Mouse (Mus musculus): Measurements from ENCODE around the gene Npl. TPM values are rescaled to one million over a fixed set of nuclear protein-coding genes. Genes with fewer than 3 reads are reported as not detected.
"Not testable (repeated sequence)": the region's sequence is repeated elsewhere in the genome, so short reads cannot be mapped to it uniquely, and the experiment has no call there.

Npl gene
- polyA plus RNA-seq, 1 experiment from 2014 or later, result 13.3 TPM

GRCm38 (mm10) chr1:153556202-153556601 is 6.4 kb upstream of the Npl start:
- 89% methylated on average over 4 of the region's 4 CpGs for WGBS
- H3K27me3 ChIP-seq (ENCODE audit: control insufficient read depth, insufficient read depth, low read depth, low read length), result no peaks in the 10 kb centered on the region
- ATAC-seq, result no peak
- no peaks in the 10 kb centered on the region for H3K4me1 ChIP-seq (ENCODE audit: control insufficient read depth, insufficient read depth, low read length)
- H3K36me3 ChIP-seq (ENCODE audit: control insufficient read depth, insufficient read depth, low read length), result no peaks in the 10 kb centered on the region
- no peak overlapping the region for H3K4me2 ChIP-seq (ENCODE audit: low read length)
- H3K4me3 ChIP-seq (ENCODE audit: low read depth, low read length), result no peak overlapping the region
- H3K9ac ChIP-seq (ENCODE audit: low read depth, low read length), result no peak overlapping the region
- no peak overlapping the region for H3K27ac ChIP-seq (ENCODE audit: low read length)
- H3K9me3 ChIP-seq (replicated peaks; ENCODE audit: control insufficient read depth, low read length, poor library complexity, severe bottlenecking), result no peaks in the 10 kb centered on the region

GRCm38 (mm10) chr1:153550814-153551213 is 969 bp upstream of the Npl start:
- Histone ChIP-seq H3K4me1 (ENCODE audit: control insufficient read depth, insufficient read depth, low read length) (peaks cover 3% of the 10 kb centered on the region; the same call in 1 of the 2 replicates), H3K4me2 (ENCODE audit: low read length) (no peak overlapping the region), H3K27ac (ENCODE audit: low read length) (no peak overlapping the region), H3K9me3 (replicated peaks; ENCODE audit: control insufficient read depth, low read length, poor library complexity, severe bottlenecking) (no peaks in the 10 kb centered on the region), H3K36me3 (ENCODE audit: control insufficient read depth, insufficient read depth, low read length) (no peaks in the 10 kb centered on the region), H3K4me3 (ENCODE audit: low read depth, low read length) (no peak overlapping the region), H3K9ac (ENCODE audit: low read depth, low read length) (no peak overlapping the region), H3K27me3 (ENCODE audit: control insufficient read depth, insufficient read depth, low read depth, low read length) (no peaks in the 10 kb centered on the region)
- no peak for ATAC-seq
- 21% methylated on average over 3 of the region's 3 CpGs for WGBS

GRCm38 (mm10) chr1:153547555-153547954 is 2.3 kb downstream of the Npl start:
- Histone ChIP-seq H3K4me3 (ENCODE audit: low read depth, low read length) (no peak overlapping the region), H3K9me3 (replicated peaks; ENCODE audit: control insufficient read depth, low read length, poor library complexity, severe bottlenecking) (no peaks in the 10 kb centered on the region), H3K4me2 (ENCODE audit: low read length) (no peak overlapping the region), H3K4me1 (ENCODE audit: control insufficient read depth, insufficient read depth, low read length) (peaks cover 3% of the 10 kb centered on the region; the same call in 1 of the 2 replicates), H3K36me3 (ENCODE audit: control insufficient read depth, insufficient read depth, low read length) (no peaks in the 10 kb centered on the region), H3K27ac (ENCODE audit: low read length) (no peak overlapping the region), H3K27me3 (ENCODE audit: control insufficient read depth, insufficient read depth, low read depth, low read length) (no peaks in the 10 kb centered on the region), H3K9ac (ENCODE audit: low read depth, low read length) (no peak overlapping the region)
- 87% methylated on average over 8 of the region's 8 CpGs for WGBS
- ATAC-seq, result no peak

GRCm38 (mm10) chr1:153545196-153545595 is 4.6 kb downstream of the Npl start:
- Histone ChIP-seq H3K4me1 (ENCODE audit: control insufficient read depth, insufficient read depth, low read length) (peaks cover 3% of the 10 kb centered on the region; the same call in 1 of the 2 replicates), H3K36me3 (ENCODE audit: control insufficient read depth, insufficient read depth, low read length) (no peaks in the 10 kb centered on the region), H3K9ac (ENCODE audit: low read depth, low read length) (no peak overlapping the region), H3K9me3 (replicated peaks; ENCODE audit: control insufficient read depth, low read length, poor library complexity, severe bottlenecking) (no peaks in the 10 kb centered on the region), H3K27me3 (ENCODE audit: control insufficient read depth, insufficient read depth, low read depth, low read length) (no peaks in the 10 kb centered on the region), H3K4me2 (ENCODE audit: low read length) (no peak overlapping the region), H3K4me3 (ENCODE audit: low read depth, low read length) (no peak overlapping the region), H3K27ac (ENCODE audit: low read length) (no peak overlapping the region)
- 90% methylated on average over 2 of the region's 2 CpGs for WGBS
- no peak for ATAC-seq

GRCm38 (mm10) chr1:153542726-153543320 is 7.0 kb downstream of the Npl start:
- Histone ChIP-seq H3K9me3 (replicated peaks; ENCODE audit: control insufficient read depth, low read length, poor library complexity, severe bottlenecking) (no peaks in the 10 kb centered on the region), H3K9ac (ENCODE audit: low read depth, low read length) (no peak overlapping the region), H3K27me3 (ENCODE audit: control insufficient read depth, insufficient read depth, low read depth, low read length) (no peaks in the 10 kb centered on the region), H3K4me2 (ENCODE audit: low read length) (no peak overlapping the region), H3K4me1 (ENCODE audit: control insufficient read depth, insufficient read depth, low read length) (0 out of 2 replicates have a peak, but pooled peaks cover 2% of the 10 kb centered on the region), H3K4me3 (ENCODE audit: low read depth, low read length) (no peak overlapping the region), H3K27ac (ENCODE audit: low read length) (no peak overlapping the region), H3K36me3 (ENCODE audit: control insufficient read depth, insufficient read depth, low read length) (no peaks in the 10 kb centered on the region)
- WGBS, result 46% methylated on average over 7 of the region's 7 CpGs
- no peak for ATAC-seq

- Histone ChIP-seq H3K4me1 (ENCODE audit: control insufficient read depth, insufficient read depth, low read length) (0 out of 2 replicates have a peak, but pooled peaks cover 2% of the 10 kb centered on the region), H3K27me3 (ENCODE audit: control insufficient read depth, insufficient read depth, low read depth, low read length) (no peaks in the 10 kb centered on the region), H3K4me2 (ENCODE audit: low read length) (no peak overlapping the region), H3K4me3 (ENCODE audit: low read depth, low read length) (no peak overlapping the region), H3K9me3 (replicated peaks; ENCODE audit: control insufficient read depth, low read length, poor library complexity, severe bottlenecking) (no peaks in the 10 kb centered on the region), H3K9ac (ENCODE audit: low read depth, low read length) (no peak overlapping the region), H3K36me3 (ENCODE audit: control insufficient read depth, insufficient read depth, low read length) (no peaks in the 10 kb centered on the region), H3K27ac (ENCODE audit: low read length) (no peak overlapping the region)
- 54% methylated on average over 3 of the region's 3 CpGs for WGBS
- peak; percentile 58; the same call in 1 of the 2 replicates for ATAC-seq
These were observed 9.1 kb downstream of the Npl start for GRCm38 (mm10) chr1:153540753-153541152.

GRCm38 (mm10) chr1:153539739-153540333 is 10.0 kb downstream of the Npl start:
- Histone ChIP-seq H3K4me2 (ENCODE audit: low read length) (no peak overlapping the region), H3K9ac (ENCODE audit: low read depth, low read length) (no peak overlapping the region), H3K36me3 (ENCODE audit: control insufficient read depth, insufficient read depth, low read length) (no peaks in the 10 kb centered on the region), H3K27ac (ENCODE audit: low read length) (peak overlapping the region; percentile 18; the same call in 1 of the 2 replicates), H3K4me3 (ENCODE audit: low read depth, low read length) (no peak overlapping the region), H3K9me3 (replicated peaks; ENCODE audit: control insufficient read depth, low read length, poor library complexity, severe bottlenecking) (no peaks in the 10 kb centered on the region), H3K4me1 (ENCODE audit: control insufficient read depth, insufficient read depth, low read length) (0 out of 2 replicates have a peak, but pooled peaks cover 2% of the 10 kb centered on the region), H3K27me3 (ENCODE audit: control insufficient read depth, insufficient read depth, low read depth, low read length) (no peaks in the 10 kb centered on the region)
- ATAC-seq, result peak; percentile 55
- 24% methylated on average over 9 of the region's 9 CpGs for WGBS

- no peak overlapping the region for H3K9ac ChIP-seq (ENCODE audit: low read depth, low read length)
- no peak overlapping the region for H3K4me3 ChIP-seq (ENCODE audit: low read depth, low read length)
- no peaks in the 10 kb centered on the region for H3K9me3 ChIP-seq (replicated peaks; ENCODE audit: control insufficient read depth, low read length, poor library complexity, severe bottlenecking)
- no peaks in the 10 kb centered on the region for H3K36me3 ChIP-seq (ENCODE audit: control insufficient read depth, insufficient read depth, low read length)
- H3K4me1 ChIP-seq (ENCODE audit: control insufficient read depth, insufficient read depth, low read length), result peaks cover 15% of the 10 kb centered on the region
- ATAC-seq, result peak; percentile 23; the same call in 1 of the 2 replicates
- 15% methylated on average over 9 of the region's 9 CpGs for WGBS
- no peaks in the 10 kb centered on the region for H3K27me3 ChIP-seq (ENCODE audit: control insufficient read depth, insufficient read depth, low read depth, low read length)
- no peak overlapping the region; the same call in 1 of the 2 replicates for H3K27ac ChIP-seq (ENCODE audit: low read length)
- H3K4me2 ChIP-seq (ENCODE audit: low read length), result no peak overlapping the region
These were observed 14.2 kb downstream of the Npl start for GRCm38 (mm10) chr1:153535611-153536010.

- not testable (repeated sequence) for H3K4me3 ChIP-seq (ENCODE audit: low read depth, low read length); ATAC-seq; H3K4me2 ChIP-seq (ENCODE audit: low read length); H3K9ac ChIP-seq (ENCODE audit: low read depth, low read length); H3K27me3 ChIP-seq (ENCODE audit: control insufficient read depth, insufficient read depth, low read depth, low read length); H3K9me3 ChIP-seq (replicated peaks; ENCODE audit: control insufficient read depth, low read length, poor library complexity, severe bottlenecking); H3K36me3 ChIP-seq (ENCODE audit: control insufficient read depth, insufficient read depth, low read length)
- peak overlapping the region; percentile 67 for H3K27ac ChIP-seq (ENCODE audit: low read length)
- peaks cover 12% of the 10 kb centered on the region for H3K4me1 ChIP-seq (ENCODE audit: control insufficient read depth, insufficient read depth, low read length)
- WGBS, result 97% methylated on average over 3 of the region's 3 CpGs
These were observed 16.9 kb downstream of the Npl start for GRCm38 (mm10) chr1:153532896-153533295.
